15 mouse cellular contexts compared by ENCODE assay signal in the genomic region with DNA sequence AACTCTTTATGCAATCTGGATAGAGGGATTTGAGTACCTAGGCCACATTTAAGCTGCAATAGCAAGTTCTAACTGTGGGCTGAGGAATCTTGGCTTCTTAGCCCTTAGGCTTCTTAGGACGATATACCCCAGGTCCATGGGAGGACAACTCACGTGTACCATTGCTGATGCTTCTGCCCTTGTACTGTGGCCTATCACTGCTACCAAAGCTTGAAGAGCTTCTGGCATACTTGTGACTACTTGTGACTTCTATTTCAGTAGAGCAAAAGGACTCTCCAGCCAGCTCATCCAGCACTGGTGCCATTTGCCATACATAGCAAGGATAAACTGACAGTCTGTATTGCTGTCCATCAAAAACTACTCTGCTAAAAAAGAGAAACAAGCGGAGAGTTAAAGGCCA. TPM values are rescaled to one million over a fixed set of nuclear protein-coding genes. Genes with fewer than 3 reads are reported as not detected.
DNase-seq lines count a peak whose midpoint lies in the region; ATAC-seq lines count a peak whose summit lies in the region.
"Had no signal": no experiment of that assay in that cellular context is flagged by ENCODE, and none has a peak within 500 bp of the region (broad histone marks: within the 10 kb centered on the region; RNA-seq: fewer than 3 reads in every experiment).

No protein-coding gene starts in this region.

- intact Hi-C loops in heart, postnatal 14 days (cut with DNase I) = no loop called here
- intact Hi-C loops in heart, postnatal 10 days (cut with DNase I) = loop anchor here (2.0 kb wide), 1 partner anchor 15 kb away; the partner anchor contains the start of gene Tmed4
- intact Hi-C loops in heart, postnatal 25 days (cut with DNase I) = no loop called here

- DNase-seq in cerebellum, adult 9-10 months = peak; percentile 47
- peak; percentile 52 to 73 for DNase-seq in heart, adult 18-20 months
- DNase-seq in heart, postnatal 14 days = no peak
- DNase-seq in heart, postnatal 10 days = peak; percentile 24 to 45
- DNase-seq in heart, postnatal 25 days (ENCODE audit: low spot score) = no peak
- peak; percentile 37 for DNase-seq in adipocyte (ENCODE audit: low spot score)
- DNase-seq: adrenal gland, postnatal 14 days; B cell, adult 2 months; cerebellum, adult 18-20 months; cerebellum, postnatal 10 days; forebrain, postnatal 0 days; kidney, adult 11 months had no signal

- no peak for ATAC-seq in cerebellum, adult (ENCODE audit: insufficient number of reproducible peaks, low FRiP score, low TSS enrichment)
- ATAC-seq: forebrain, embryonic 13.5 days; forebrain, postnatal 0 days; hindbrain, postnatal 0 days had no signal

RNA-seq across cellular contexts. Expression of gene Ogdh, which starts 1.3 kb away (rescaled TPM):
- 1,000 to 10,000 TPM; 1,837 to 1,914 TPM for total RNA-seq in heart, adult 18-20 months (2021)
- total RNA-seq in heart, postnatal 14 days (2021) = 1,000 to 10,000 TPM; 1,493 to 1,546 TPM
- 1,000 to 10,000 TPM; 1,296 to 1,304 TPM for total RNA-seq in heart, postnatal 10 days (2021)
- 1,000 to 10,000 TPM; 1,619 to 1,687 TPM for total RNA-seq in heart, postnatal 25 days (2021)

RNA-seq across cellular contexts. Expression of gene Tmed4, which starts 15.5 kb away (rescaled TPM):
- 100 to 1,000 TPM in 1 of 2 experiments, 10 to 100 TPM in 1; 98.8 to 112 TPM for total RNA-seq in heart, adult 18-20 months (2021)
- 10 to 100 TPM; 72.9 to 73.5 TPM for total RNA-seq in heart, postnatal 14 days (2021)
- 10 to 100 TPM; 78.1 to 82.9 TPM for total RNA-seq in heart, postnatal 10 days (2021)
- total RNA-seq in heart, postnatal 25 days (2021) = 10 to 100 TPM; 76.6 to 89.2 TPM

RNA-seq across cellular contexts. Expression of gene Ddx56, which starts 22.6 kb away (rescaled TPM):
- 10 to 100 TPM; 22.1 to 25.0 TPM for total RNA-seq in heart, adult 18-20 months (2021)
- total RNA-seq in heart, postnatal 14 days (2021) = 10 to 100 TPM; 24.9 to 25.4 TPM
- 10 to 100 TPM; 33.3 to 34.4 TPM for total RNA-seq in heart, postnatal 10 days (2021)
- 10 to 100 TPM; 22.5 to 23.8 TPM for total RNA-seq in heart, postnatal 25 days (2021)

Comparison
In these comparisons a context has a peak if more than half of its experiments do, and no peak if none do; other contexts are left out.
1. DNase-seq: peak in cerebellum, adult 9-10 months (single experiment), heart, adult 18-20 months (2 of 2), heart, postnatal 10 days (2 of 2) and adipocyte (single experiment); none in heart, postnatal 14 days (0 of 2) and heart, postnatal 25 days (single experiment).